Mouse (Mus musculus) E14TG2a.4 (cell line): ENCODE measurements around the gene Chd2.

ENCODE experiments used
- CTCF ChIP-seq: conservative IDR thresholded peaks from 2 replicates; pipeline ENCODE4 v1.5.1; 2014; ENCODE audit warnings: low read length
- POU5F1 ChIP-seq: IDR thresholded peaks from 2 replicates; pipeline ENCODE4 v1.6.1; 2014; ENCODE audit warnings: low read length, borderline replicate concordance

GRCm38 (mm10) chr7:73389419-73389818 lies 152.2 kb downstream of the Chd2 start:
- no peak for TF ChIP-seq CTCF
- no peak for TF ChIP-seq POU5F1
